Mouse (Mus musculus) CD4-positive, CD25-positive, alpha-beta regulatory T cell, adult 4 months (primary cell): ENCODE measurements around the gene Papln. TPM values are rescaled to one million over a fixed set of nuclear protein-coding genes. Genes with fewer than 3 reads are reported as not detected.

Source experiments
- ATAC-seq: one replicate; pipeline ENCODE4 v1.8.0; 2017
- polyA plus RNA-seq, 2 experiments: library from polyadenylated mRNA; unstranded; fragments of 100-300 nt; shearing (Covaris generic); gene quantifications; one replicate each; pipeline ENCODE4 v1.2.1; 2017

Papln gene
- polyA plus RNA-seq, 2 experiments from 2014 or later: not detected

GRCm38 (mm10) chr12:83841409-83842190, 78.2 kb downstream of the Papln start:
- no peak for ATAC-seq

Other genes with a start within 250 kb of the Papln start
- gene Dcaf4, start 243.2 kb upstream of the Papln start, polyA plus RNA-seq: 10 to 100 TPM; 22.4 to 37.4 TPM
- 10 to 100 TPM; 10.5 to 19.8 TPM for gene Zfyve1, start 166.4 kb upstream of the Papln start, polyA plus RNA-seq
- 100 to 1,000 TPM; 420 to 458 TPM for gene Rbm25, start 132.4 kb upstream of the Papln start, polyA plus RNA-seq
- 100 to 1,000 TPM in 1 of 2 experiments, 10 to 100 TPM in 1; 94.1 to 107 TPM for gene Psen1, start 75.5 kb upstream of the Papln start, polyA plus RNA-seq
- gene Numb, start 158.3 kb downstream of the Papln start, polyA plus RNA-seq: 10 to 100 TPM; 36.7 to 39.4 TPM
- 1 to 10 TPM in 1 of 2 experiments, under 1 TPM in 1; 0.94 to 1.7 TPM for gene Riox1, start 187.0 kb downstream of the Papln start, polyA plus RNA-seq
- gene Heatr4, start 221.2 kb downstream of the Papln start, polyA plus RNA-seq: not detected
- 10 to 100 TPM; 28.3 to 39.0 TPM for gene Acot2, start 224.2 kb downstream of the Papln start, polyA plus RNA-seq
- not detected for gene Acot1, start 245.9 kb downstream of the Papln start, polyA plus RNA-seq